ENCODE assay signal across 17 mouse cellular contexts in genomic region chr4:80788339-80788738, GRCm38 (mm10). TPM values are rescaled to one million over a fixed set of nuclear protein-coding genes. Genes with fewer than 3 reads are reported as not detected.
"Had no signal": no experiment of that assay in that cellular context is flagged by ENCODE, and none has a peak within 500 bp of the region (broad histone marks: within the 10 kb centered on the region; RNA-seq: fewer than 3 reads in every experiment).

No protein-coding gene starts in this region.

- H3K4me3 ChIP-seq: limb, embryonic 15.5 days; liver, embryonic 13.5 days; lung, embryonic 15.5 days; megakaryocyte, embryonic 14.5 days had no signal

- ATAC-seq: liver, postnatal 0 days; midbrain, embryonic 16.5 days had no signal

- H3K27ac ChIP-seq: limb, embryonic 15.5 days; liver, embryonic 13.5 days; lung, embryonic 15.5 days; macrophage had no signal

- H3K27me3 ChIP-seq: limb, embryonic 15.5 days; liver, embryonic 13.5 days; lung, embryonic 15.5 days; megakaryocyte, embryonic 14.5 days had no signal

- H3K9ac ChIP-seq: limb, embryonic 15.5 days; liver, embryonic 13.5 days; liver, postnatal 0 days; lung, embryonic 15.5 days had no signal

- H3K36me3 ChIP-seq: limb, embryonic 15.5 days; liver, embryonic 13.5 days; lung, embryonic 15.5 days had no signal

- H3K9me3 ChIP-seq: limb, embryonic 15.5 days; liver, embryonic 13.5 days; lung, embryonic 15.5 days; megakaryocyte, embryonic 14.5 days had no signal

- DNase-seq: kidney, adult 18-20 months; kidney, postnatal 14 days; liver, embryonic 13.5 days; liver, postnatal 0 days; lung, postnatal 14 days; right cerebral cortex, postnatal 4 days; spleen, adult 18-20 months; thymus, adult 18-20 months; thymus, postnatal 14 days had no signal

- H3K4me1 ChIP-seq: limb, embryonic 15.5 days; liver, embryonic 13.5 days; lung, embryonic 15.5 days; megakaryocyte, embryonic 14.5 days had no signal

- H3K4me2 ChIP-seq: limb, embryonic 15.5 days; liver, embryonic 13.5 days; lung, embryonic 15.5 days had no signal

RNA-seq across cellular contexts. Expression of gene Tyrp1, which starts 45.6 kb away (rescaled TPM):
- polyA plus RNA-seq: kidney, embryonic 14.5 days; large intestine, adult 2 months; liver, embryonic 13.5 days; liver, postnatal 0 days; lung, embryonic 15.5 days; macrophage; stomach, embryonic 14.5 days had no signal
